Mouse (Mus musculus): ENCODE measurements around the gene Fshr. TPM values are rescaled to one million over a fixed set of nuclear protein-coding genes. Genes with fewer than 3 reads are reported as not detected.

Gene Fshr
- polyA plus RNA-seq, 1 experiment, result not detected

DNA sequence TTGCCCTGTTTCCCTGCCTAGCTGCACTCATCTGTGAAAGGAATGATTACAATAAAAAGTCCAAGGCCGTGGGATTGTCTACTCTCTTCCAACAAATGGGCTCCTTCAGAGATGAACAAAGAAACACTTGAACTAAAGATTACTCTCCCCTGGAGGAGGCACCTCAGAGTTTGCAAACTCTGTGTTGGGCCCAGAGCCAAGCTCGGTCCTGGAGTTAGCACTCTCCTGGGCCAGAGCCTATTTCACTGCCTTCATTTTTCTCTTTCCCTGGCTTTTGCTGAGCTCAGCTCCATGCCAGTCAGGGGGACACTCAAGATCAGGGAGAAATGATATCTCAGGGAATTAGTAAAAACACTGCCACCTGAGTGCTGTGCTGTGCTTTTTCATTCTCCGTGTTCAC, 234.4 kb downstream of the Fshr start:
- Histone ChIP-seq H3K79me2 (ENCODE audit: control insufficient read depth, insufficient read depth) (no peaks in the 10 kb centered on the region), H3K79me3 (ENCODE audit: low read depth) (no peaks in the 10 kb centered on the region), H3K27me3 (ENCODE audit: control insufficient read depth, insufficient read depth, insufficient read length) (no peaks in the 10 kb centered on the region), H3K36me3 (ENCODE audit: control insufficient read depth, insufficient read depth) (no peaks in the 10 kb centered on the region), H3K4me3 (ENCODE audit: insufficient read depth, poor library complexity, severe bottlenecking) (no peak overlapping the region), H3ac (ENCODE audit: control insufficient read depth, insufficient read length, low read depth) (no peak overlapping the region)
- no peak for TF ChIP-seq FOSL1 (IDR thresholded peaks at IDR 0.05; ENCODE audit: insufficient read depth, low read length, poor library complexity, severe bottlenecking)
- TF ChIP-seq CEBPB (IDR thresholded peaks at IDR 0.05; ENCODE audit: low read depth), result no peak
- TF ChIP-seq CTCF (IDR thresholded peaks at IDR 0.05; ENCODE audit: control insufficient read depth, insufficient read depth, insufficient read length), result no peak
- no peak for TF ChIP-seq MYOD1 (IDR thresholded peaks at IDR 0.05; ENCODE audit: control insufficient read depth, insufficient read length, low read depth)
- no peak for TF ChIP-seq MAX (IDR thresholded peaks at IDR 0.05)
- TF ChIP-seq USF1 (IDR thresholded peaks at IDR 0.05; ENCODE audit: low read depth), result no peak
- no peak for TF ChIP-seq MYOG (IDR thresholded peaks at IDR 0.05; ENCODE audit: control insufficient read depth, extremely low read depth, insufficient read length)

DNA sequence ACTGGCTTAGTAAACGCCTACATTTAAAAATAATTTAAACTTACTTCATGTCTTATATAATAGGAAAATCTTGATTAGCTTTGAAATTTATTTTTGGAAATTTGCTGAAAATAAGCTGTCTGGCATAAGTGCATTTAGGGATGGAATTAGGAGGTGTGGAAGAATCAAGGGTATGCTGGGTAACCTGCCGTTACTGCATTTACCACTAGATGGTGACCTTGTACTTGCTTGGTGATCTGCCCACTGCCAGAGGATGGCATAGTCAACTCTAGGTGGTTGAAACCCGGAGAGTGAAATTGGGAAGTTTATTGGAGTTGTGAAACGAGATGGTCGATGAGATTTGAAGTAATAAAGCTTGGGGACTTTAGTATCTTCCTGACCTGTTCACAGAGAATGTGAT, 246.5 kb downstream of the Fshr start:
- Histone ChIP-seq H3K36me3 (ENCODE audit: control insufficient read depth, insufficient read depth) (no peaks in the 10 kb centered on the region), H3K79me2 (ENCODE audit: control insufficient read depth, insufficient read depth) (no peaks in the 10 kb centered on the region), H3K79me3 (ENCODE audit: low read depth) (no peaks in the 10 kb centered on the region), H3K27me3 (ENCODE audit: control insufficient read depth, insufficient read depth, insufficient read length) (no peaks in the 10 kb centered on the region), H3K4me3 (ENCODE audit: insufficient read depth, poor library complexity, severe bottlenecking) (no peak overlapping the region), H3ac (ENCODE audit: control insufficient read depth, insufficient read length, low read depth) (no peak overlapping the region)
- TF ChIP-seq MYOG (IDR thresholded peaks at IDR 0.05; ENCODE audit: control insufficient read depth, extremely low read depth, insufficient read length) (no peak), CEBPB (IDR thresholded peaks at IDR 0.05; ENCODE audit: low read depth) (no peak), CTCF (IDR thresholded peaks at IDR 0.05; ENCODE audit: control insufficient read depth, insufficient read depth, insufficient read length) (peak; percentile 64), MYOD1 (IDR thresholded peaks at IDR 0.05; ENCODE audit: control insufficient read depth, insufficient read length, low read depth) (no peak), FOSL1 (IDR thresholded peaks at IDR 0.05; ENCODE audit: insufficient read depth, low read length, poor library complexity, severe bottlenecking) (no peak), MAX (IDR thresholded peaks at IDR 0.05) (no peak), USF1 (IDR thresholded peaks at IDR 0.05; ENCODE audit: low read depth) (no peak)

DNA sequence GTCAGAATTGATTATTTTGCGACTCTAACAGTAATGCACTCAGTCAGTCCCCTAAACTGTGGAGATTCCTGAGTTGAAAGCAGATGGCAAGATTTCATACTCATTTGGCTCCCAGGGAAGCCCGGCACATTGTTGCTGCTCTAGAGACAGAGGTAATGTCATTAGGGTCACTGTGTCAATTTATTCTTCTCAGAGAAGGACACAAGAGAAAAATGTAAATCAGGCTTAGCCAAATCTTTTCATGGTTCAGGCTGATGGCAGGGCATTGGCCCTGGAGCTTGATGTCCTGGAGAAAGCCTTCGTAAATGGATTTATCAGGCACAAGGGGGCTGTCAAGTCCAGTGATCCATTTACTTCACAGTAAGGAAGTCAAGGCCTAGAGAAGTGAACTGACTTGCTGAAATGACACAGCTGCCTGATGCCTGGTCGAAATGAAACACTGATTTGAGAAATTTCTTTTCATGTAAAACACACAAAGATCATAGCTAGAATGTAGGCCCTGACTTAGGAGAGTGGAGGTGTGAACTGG, 262.3 kb downstream of the Fshr start:
- Histone ChIP-seq H3K79me2 (ENCODE audit: control insufficient read depth, insufficient read depth) (no peaks in the 10 kb centered on the region), H3ac (ENCODE audit: control insufficient read depth, insufficient read length, low read depth) (no peak overlapping the region), H3K27me3 (ENCODE audit: control insufficient read depth, insufficient read depth, insufficient read length) (no peaks in the 10 kb centered on the region), H3K36me3 (ENCODE audit: control insufficient read depth, insufficient read depth) (no peaks in the 10 kb centered on the region), H3K79me3 (ENCODE audit: low read depth) (no peaks in the 10 kb centered on the region), H3K4me3 (ENCODE audit: insufficient read depth, poor library complexity, severe bottlenecking) (no peak overlapping the region)
- TF ChIP-seq MYOG (IDR thresholded peaks at IDR 0.05; ENCODE audit: control insufficient read depth, extremely low read depth, insufficient read length) (no peak), FOSL1 (IDR thresholded peaks at IDR 0.05; ENCODE audit: insufficient read depth, low read length, poor library complexity, severe bottlenecking) (no peak), MYOD1 (IDR thresholded peaks at IDR 0.05; ENCODE audit: control insufficient read depth, insufficient read length, low read depth) (no peak), USF1 (IDR thresholded peaks at IDR 0.05; ENCODE audit: low read depth) (no peak), CEBPB (IDR thresholded peaks at IDR 0.05; ENCODE audit: low read depth) (no peak), MAX (IDR thresholded peaks at IDR 0.05) (no peak), CTCF (IDR thresholded peaks at IDR 0.05; ENCODE audit: control insufficient read depth, insufficient read depth, insufficient read length) (no peak)

DNA sequence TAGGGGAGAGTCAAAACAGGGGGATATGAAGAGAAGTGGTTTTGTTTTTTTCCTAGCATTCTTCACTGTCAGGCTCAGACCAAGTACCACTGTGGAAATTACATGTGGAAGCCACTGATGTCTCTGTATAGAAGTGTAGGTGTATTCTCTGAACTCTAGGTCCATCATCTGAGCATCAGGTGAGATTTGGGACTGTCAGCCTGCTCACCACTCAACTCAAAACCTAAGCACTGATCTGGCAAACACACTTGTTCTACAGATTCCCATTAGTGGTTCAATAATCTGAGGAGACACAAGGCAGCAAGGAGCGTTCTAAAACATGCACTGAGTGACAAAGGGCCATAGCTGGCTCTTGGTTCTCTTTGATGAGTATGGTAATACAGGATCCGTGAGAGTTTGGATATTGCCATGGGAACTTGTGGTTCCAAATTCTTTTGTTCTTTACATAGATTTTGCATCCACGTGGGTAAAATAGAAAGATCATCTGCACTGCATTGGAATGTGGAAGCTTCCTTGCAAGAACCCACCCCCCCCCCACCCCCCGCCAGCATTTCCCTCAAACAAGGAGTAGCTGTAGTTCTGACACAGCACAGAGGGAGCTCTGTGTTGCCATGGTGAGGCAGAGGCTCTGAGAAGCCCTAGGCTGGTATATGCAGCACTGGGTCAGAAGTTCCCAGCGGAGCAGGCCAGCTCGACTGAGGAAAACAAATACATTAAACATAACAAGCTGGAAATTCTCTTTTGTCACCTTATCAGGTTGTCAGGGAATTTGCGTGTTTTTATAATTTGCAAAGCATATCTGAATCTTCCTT, 262.9 kb downstream of the Fshr start:
- TF ChIP-seq CTCF (IDR thresholded peaks at IDR 0.05; ENCODE audit: control insufficient read depth, insufficient read depth, insufficient read length) (no peak), MAX (IDR thresholded peaks at IDR 0.05) (no peak), MYOG (IDR thresholded peaks at IDR 0.05; ENCODE audit: control insufficient read depth, extremely low read depth, insufficient read length) (no peak), USF1 (IDR thresholded peaks at IDR 0.05; ENCODE audit: low read depth) (no peak), MYOD1 (IDR thresholded peaks at IDR 0.05; ENCODE audit: control insufficient read depth, insufficient read length, low read depth) (no peak), CEBPB (IDR thresholded peaks at IDR 0.05; ENCODE audit: low read depth) (no peak), FOSL1 (IDR thresholded peaks at IDR 0.05; ENCODE audit: insufficient read depth, low read length, poor library complexity, severe bottlenecking) (no peak)
- no peaks in the 10 kb centered on the region for H3K79me3 ChIP-seq (ENCODE audit: low read depth)
- no peaks in the 10 kb centered on the region for H3K27me3 ChIP-seq (ENCODE audit: control insufficient read depth, insufficient read depth, insufficient read length)
- no peaks in the 10 kb centered on the region for H3K79me2 ChIP-seq (ENCODE audit: control insufficient read depth, insufficient read depth)
- H3K36me3 ChIP-seq (ENCODE audit: control insufficient read depth, insufficient read depth), result no peaks in the 10 kb centered on the region
- H3ac ChIP-seq (ENCODE audit: control insufficient read depth, insufficient read length, low read depth), result no peak overlapping the region
- no peak overlapping the region for H3K4me3 ChIP-seq (ENCODE audit: insufficient read depth, poor library complexity, severe bottlenecking)

DNA sequence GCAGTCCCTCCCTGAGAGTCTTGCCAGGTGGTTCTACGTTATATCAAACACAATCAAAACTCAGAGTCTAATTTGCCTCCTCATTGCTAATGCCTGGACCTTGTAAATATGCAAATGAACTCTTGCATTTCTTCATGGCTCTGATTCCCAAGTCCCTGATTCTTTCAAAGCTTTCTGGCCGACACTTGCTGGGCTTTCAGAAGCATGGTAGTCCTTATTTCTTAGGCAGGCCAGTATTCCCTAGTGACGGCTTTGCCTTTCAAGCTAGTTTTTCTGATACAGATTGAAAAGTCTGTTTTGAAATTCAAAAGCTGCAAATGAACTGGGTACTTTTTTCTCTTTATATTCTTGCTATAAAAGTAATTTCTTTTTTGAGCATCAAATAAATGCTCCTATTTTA, 263.5 kb downstream of the Fshr start:
- H3K4me3 ChIP-seq (ENCODE audit: insufficient read depth, poor library complexity, severe bottlenecking), result no peak overlapping the region
- no peaks in the 10 kb centered on the region for H3K79me3 ChIP-seq (ENCODE audit: low read depth)
- no peak for TF ChIP-seq MYOG (IDR thresholded peaks at IDR 0.05; ENCODE audit: control insufficient read depth, extremely low read depth, insufficient read length)
- no peak for TF ChIP-seq CEBPB (IDR thresholded peaks at IDR 0.05; ENCODE audit: low read depth)
- TF ChIP-seq MYOD1 (IDR thresholded peaks at IDR 0.05; ENCODE audit: control insufficient read depth, insufficient read length, low read depth), result no peak
- TF ChIP-seq CTCF (IDR thresholded peaks at IDR 0.05; ENCODE audit: control insufficient read depth, insufficient read depth, insufficient read length), result no peak
- no peak for TF ChIP-seq USF1 (IDR thresholded peaks at IDR 0.05; ENCODE audit: low read depth)
- TF ChIP-seq FOSL1 (IDR thresholded peaks at IDR 0.05; ENCODE audit: insufficient read depth, low read length, poor library complexity, severe bottlenecking), result no peak
- no peak for TF ChIP-seq MAX (IDR thresholded peaks at IDR 0.05)
- H3K79me2 ChIP-seq (ENCODE audit: control insufficient read depth, insufficient read depth), result no peaks in the 10 kb centered on the region
- no peaks in the 10 kb centered on the region for H3K27me3 ChIP-seq (ENCODE audit: control insufficient read depth, insufficient read depth, insufficient read length)
- no peaks in the 10 kb centered on the region for H3K36me3 ChIP-seq (ENCODE audit: control insufficient read depth, insufficient read depth)
- no peak overlapping the region for H3ac ChIP-seq (ENCODE audit: control insufficient read depth, insufficient read length, low read depth)

All from C2C12 (cell line).